Mouse (Mus musculus) T-helper 2 cell (primary cell): ENCODE measurements at regions not wholly inside any gene's neighbourhood (a gene's known extent, or its start where the extent isn't known, plus 50 kb on each side); places are given as distances from the start of the nearest gene placed in this dataset.

Experiments
- in situ Hi-C: fragments of 300-600 bp; cut with MboI, MseI; formaldehyde crosslinking; loops from one replicate; pipeline ENCODE4 v1.15.1; 2025; ENCODE audit warnings: high pct_unique_total_duplicates

GRCm38 (mm10) chr13:14898495-14898894 lies 268.5 kb downstream of the AW209491 start:
- in situ Hi-C loops, result no loop called here

GRCm38 (mm10) chr13:14930137-14930785 lies 300.3 kb downstream of the AW209491 start:
- in situ Hi-C loops, result no loop called here

DNA sequence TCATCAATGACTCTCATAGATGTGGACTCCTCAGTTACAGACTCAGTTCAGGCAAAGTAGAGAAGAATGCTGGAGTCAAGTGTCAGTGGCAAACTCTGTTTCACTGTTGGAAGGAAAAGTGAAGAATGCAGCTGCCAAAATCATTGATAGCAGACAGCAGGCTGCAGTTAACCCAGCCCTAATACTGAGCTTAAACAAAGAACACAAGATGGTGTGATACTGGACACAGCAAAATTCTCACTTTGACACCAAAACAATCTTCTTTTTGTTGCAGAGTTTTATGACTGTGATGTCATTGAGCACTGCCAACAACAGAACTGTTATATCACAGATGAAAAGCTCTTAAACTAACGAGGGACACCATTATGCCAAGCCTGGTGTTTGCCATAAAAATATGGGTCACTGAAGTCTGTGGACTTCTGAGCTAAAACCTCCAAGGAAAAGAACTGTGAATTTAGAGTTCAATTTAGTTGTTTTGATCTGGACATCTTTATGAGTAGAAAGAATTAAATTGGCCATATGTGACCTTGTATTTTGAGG lies 336.3 kb downstream of the AW209491 start:
- in situ Hi-C loops, result no loop called here

DNA sequence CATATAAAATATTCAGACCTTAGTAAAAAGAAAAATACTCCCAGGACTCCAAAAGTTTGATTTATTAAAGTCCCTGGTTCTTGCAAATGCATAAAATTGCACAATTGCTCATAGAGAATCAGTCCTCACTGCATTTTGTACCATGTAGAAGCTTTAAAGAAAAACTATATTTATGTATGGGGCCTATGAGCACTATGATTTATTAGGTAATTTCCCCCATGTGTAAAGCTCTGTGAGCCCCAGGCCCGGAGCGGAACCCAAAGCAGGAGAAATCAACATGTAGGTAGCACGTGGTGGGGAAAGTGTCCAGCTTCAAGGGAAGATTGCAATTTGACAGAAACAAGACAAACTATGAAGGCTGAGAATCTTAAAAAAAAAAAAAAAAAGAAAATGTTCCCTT lies 372.7 kb downstream of the AW209491 start:
- in situ Hi-C loops, result no loop called here

DNA sequence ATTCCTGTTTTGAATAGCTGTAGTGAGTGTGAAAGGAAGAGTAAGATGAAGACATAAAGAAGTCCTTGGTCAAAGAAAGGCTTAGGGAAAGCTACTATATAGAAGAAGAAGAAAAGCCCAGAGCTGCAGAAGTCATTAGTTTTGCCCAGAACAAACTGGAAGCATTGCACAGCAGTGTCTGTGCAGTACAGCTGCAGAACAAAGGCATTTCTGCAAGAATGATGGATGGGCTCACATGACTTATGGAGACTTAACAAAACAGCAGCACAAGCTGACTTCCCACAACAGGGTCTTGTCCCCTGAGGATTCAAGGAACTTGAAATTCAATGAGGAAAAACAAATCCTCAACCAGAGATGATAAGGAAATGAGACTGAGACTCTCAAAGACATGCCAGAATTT lies 381.7 kb downstream of the AW209491 start:
- in situ Hi-C loops, result no loop called here

DNA sequence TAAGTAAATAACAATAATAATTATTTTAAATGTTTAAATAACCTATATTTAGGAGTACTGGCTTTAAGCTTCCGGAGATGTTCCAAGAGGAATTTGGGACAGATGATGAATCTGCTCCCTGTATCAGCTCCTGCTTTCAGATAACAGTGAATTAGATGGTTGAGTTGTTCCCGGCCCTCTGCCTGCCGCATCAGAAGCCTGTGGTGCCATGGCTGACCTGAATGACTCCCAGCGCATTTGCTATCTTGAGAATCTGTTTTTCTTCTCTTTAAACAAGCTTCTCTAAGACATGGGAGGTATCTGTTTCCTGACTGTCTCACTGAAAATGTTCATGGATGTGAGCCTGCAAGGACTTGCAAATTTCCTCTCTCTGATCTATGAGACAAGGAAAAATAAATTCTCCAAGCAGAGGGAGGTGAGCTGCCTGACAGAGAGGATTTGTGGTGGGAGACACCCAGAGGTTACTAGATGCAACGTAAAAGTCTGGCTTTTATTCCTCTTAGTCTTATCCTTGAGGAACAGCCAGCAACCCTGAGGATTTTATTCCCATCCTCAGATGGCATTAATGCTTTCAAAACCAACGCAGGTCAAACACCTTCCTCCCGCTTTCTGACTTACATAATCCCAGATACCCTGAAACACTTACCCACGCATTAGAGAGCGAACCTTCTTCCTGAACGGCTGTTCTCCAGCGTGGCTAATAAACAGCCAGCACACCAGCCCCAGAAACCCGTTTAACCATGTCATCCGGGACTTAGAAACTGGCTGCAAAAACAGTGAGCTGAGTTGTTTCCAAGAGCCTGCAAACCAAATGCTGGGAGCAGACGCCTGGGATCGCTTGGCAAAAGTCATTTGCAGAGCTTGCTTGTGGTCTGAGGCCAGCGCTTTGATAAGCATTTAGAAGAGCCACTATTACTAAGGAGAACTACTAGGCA lies 389.1 kb downstream of the AW209491 start:
- in situ Hi-C loops, result no loop called here

- in situ Hi-C loops, result no loop called here
Measured at GRCm38 (mm10) chr13:15026601-15027000, 396.6 kb downstream of the AW209491 start.

DNA sequence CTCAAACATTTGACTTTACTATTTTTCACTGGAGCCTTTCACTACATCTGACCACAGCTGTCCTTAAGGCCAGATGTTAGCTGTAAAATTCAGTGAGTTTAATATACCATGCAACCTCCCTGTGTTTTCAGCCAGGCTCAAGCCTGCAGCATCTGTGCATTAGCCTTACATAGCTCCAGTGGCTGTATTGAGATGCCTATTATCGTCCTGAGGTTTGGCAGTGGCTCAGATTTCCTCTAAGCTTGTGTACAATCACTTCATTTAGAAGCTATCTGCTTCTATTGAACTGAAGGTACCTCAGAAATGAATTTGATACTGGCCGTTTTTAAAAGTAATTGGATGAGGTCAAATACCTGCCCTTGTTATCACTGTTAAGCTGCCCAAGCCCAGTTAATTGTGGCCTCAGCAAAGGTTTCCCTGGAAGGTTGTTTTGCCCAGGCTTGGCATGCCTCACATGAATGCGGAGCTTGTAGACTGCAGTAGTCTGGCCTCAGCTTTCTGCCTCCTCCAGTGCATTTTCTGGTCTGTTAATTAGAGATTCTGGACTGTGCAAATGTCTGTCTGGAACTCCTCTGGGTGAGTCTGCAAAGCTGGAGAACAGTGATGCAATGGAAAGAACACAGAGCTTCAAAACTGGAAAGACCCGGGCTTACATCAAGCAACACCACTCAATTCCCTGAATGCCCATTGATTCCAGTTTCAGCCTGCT lies 410.2 kb upstream of the Gli3 start:
- in situ Hi-C loops, result no loop called here

DNA sequence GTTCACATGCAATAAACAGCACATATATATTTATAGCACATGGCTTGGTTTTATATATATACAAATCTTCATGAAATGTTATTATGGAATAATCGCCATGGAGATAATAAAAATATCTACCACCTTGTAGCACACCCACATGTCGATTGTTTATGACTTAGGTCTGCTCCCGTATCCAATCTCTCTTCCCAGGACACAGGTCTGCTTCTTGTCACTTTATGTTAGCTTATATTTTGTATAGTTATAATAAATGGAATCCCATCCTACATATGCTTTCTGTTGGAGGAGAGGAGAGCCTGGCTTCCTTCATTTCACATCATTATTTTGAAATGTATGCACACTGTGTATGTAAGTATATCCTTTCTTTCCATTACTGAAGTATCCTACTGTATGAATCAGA lies 408.3 kb upstream of the Gli3 start:
- in situ Hi-C loops, result no loop called here

DNA sequence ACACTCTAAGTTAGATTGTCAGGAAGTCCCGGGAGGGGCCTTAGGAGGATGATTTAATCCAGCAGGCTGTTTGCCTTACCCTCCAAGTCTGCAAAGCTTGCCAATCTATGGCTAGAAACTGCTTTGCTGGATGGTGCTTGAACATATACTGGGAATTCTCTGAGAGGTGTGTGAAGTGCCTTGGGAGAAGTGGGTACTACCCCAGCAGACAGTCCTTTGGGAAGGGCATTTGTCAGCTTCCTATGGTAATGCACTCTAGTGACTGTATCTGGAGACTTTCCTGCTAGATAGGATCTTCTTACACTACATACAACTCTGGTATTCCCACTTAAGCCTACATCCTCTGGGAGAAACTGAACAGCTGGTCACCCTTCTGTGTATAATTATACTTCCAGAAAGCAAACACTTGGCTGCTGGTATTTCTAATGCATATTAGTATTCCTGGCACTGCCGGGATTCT lies 384.4 kb upstream of the Gli3 start:
- in situ Hi-C loops, result no loop called here

- in situ Hi-C loops, result no loop called here
Measured at GRCm38 (mm10) chr13:15079148-15079547, 383.9 kb upstream of the Gli3 start.

GRCm38 (mm10) chr13:15082255-15082932 lies 380.6 kb upstream of the Gli3 start:
- in situ Hi-C loops, result no loop called here

- in situ Hi-C loops, result no loop called here
Measured at GRCm38 (mm10) chr13:15094836-15095235, 368.2 kb upstream of the Gli3 start.

GRCm38 (mm10) chr13:15107753-15108305 lies 355.2 kb upstream of the Gli3 start:
- in situ Hi-C loops, result no loop called here

GRCm38 (mm10) chr13:15113383-15113782 lies 349.7 kb upstream of the Gli3 start:
- in situ Hi-C loops, result no loop called here

DNA sequence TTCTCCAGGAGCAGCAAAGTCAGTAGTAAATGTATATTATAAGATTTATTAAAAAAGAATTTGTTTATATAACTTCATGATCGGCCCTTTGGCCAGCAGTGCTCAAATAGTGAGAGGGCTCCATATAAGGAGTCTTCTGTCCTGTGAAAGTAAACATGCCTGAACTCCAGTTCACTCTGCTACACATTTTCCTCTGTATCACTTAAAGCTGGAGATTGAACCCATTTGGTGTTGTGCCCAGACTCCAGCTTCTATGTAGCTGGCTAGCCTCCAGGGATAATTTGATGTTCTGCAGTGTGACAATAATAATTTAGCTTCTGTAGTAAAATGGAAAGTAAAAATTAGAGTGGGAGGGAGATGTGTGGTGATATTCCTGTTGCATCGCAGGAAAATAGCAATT lies 332.8 kb upstream of the Gli3 start:
- in situ Hi-C loops, result no loop called here

DNA sequence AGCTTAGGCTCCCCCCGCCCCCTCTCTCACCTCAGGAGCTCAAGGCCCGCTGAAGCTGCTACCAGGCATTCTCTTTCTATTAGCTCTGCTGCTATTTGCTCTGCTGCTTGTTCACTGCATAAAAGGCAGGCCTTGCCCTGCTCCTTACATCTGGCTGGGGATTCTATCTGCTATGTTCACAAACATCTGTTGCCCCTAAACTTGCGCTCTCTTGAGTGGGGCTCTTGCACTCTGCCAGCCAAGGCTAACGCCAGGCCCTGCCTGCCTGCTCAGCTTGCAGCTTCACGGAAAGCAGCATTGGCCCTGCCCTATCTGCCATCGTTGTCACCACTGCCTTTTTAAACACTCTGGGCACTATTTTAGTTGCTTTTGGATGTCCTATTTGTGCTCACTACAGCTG lies 316.9 kb upstream of the Gli3 start:
- in situ Hi-C loops, result no loop called here

DNA sequence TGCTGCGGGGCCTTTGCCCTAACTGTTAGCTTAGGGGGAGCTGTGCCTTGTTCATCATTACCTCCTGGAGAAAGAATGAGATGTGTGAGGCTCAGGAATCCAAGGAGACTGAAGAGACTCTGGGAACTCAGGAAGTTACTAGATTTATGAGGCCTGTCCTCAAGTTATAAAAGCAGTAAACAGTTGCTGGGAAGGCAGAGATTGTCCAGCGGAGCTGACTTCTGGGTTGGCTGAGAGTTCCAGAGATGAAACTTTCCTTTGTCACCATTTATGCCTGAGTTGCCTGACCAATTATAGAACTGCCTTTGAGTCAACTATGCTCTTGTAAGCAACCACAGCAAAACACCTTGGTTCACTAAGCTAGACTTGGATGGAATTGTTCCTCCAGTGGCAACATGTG lies 282.1 kb upstream of the Gli3 start:
- in situ Hi-C loops, result no loop called here

GRCm38 (mm10) chr13:15211635-15212352 lies 251.2 kb upstream of the Gli3 start:
- in situ Hi-C loops, result loop anchor here (25.0 kb wide), 1 partner anchor 674 kb away; no protein-coding TSS in a partner anchor

GRCm38 (mm10) chr13:15212353-15212850 lies 250.6 kb upstream of the Gli3 start:
- in situ Hi-C loops, result loop anchor here (25.0 kb wide), 1 partner anchor 675 kb away; no protein-coding TSS in a partner anchor
